Mouse (Mus musculus) liver, embryonic 14.5 days (tissue): Measurements from ENCODE around the gene Furin. TPM values are rescaled to one million over a fixed set of nuclear protein-coding genes. Genes with fewer than 3 reads are reported as not detected.

ENCODE experiments used
- ATAC-seq: fragments of 200-750 bp; cut with Nextera tagmentation; 2 replicates; pipeline ENCODE4 v1.8.0; 2017; ENCODE audit warnings: moderate number of reproducible peaks, mild to moderate bottlenecking, moderate library complexity; ENCODE audit not compliant: insufficient read depth
- DNase-seq, 3 experiments: peaks; one replicate each; pipeline ENCODE4 v3.0.0-alpha.2; 2012 to 2013; ENCODE audit warnings: low read depth in 3 of 3, low spot score in 3 of 3
- H3K27ac ChIP-seq: fragments of 300-500 bp; sonication (generic); 2 replicates; pipeline ENCODE4 v1.5.1; 2014; ENCODE audit warnings: moderate library complexity, mild to moderate bottlenecking, control low read depth, inconsistent platforms
- H3K27me3 ChIP-seq: fragments of 300-500 bp; sonication (generic); 2 replicates; pipeline ENCODE4 v1.6.1; 2014; ENCODE audit warnings: mild to moderate bottlenecking, low read length, moderate library complexity; ENCODE audit not compliant: control insufficient read depth, insufficient read depth
- H3K36me3 ChIP-seq: fragments of 300-500 bp; sonication (generic); replicated peaks from 2 replicates; pipeline ENCODE4 v1.6.1; 2014; ENCODE audit warnings: low read depth; ENCODE audit not compliant: control insufficient read depth, insufficient read depth
- H3K4me1 ChIP-seq, 2 experiments: fragments of 200-500 bp in 1 of 2; fragments of 300-500 bp in 1 of 2; sonication (generic) in 1 of 2; replicated peaks; 2 replicates each; pipeline ENCODE4 v1.6.1; 2012 to 2014; ENCODE audit warnings: antibody characterized with exemption in 1 of 2, inconsistent platforms in 1 of 2, low read length in 1 of 2; ENCODE audit not compliant: control insufficient read depth in 2 of 2, insufficient read depth in 2 of 2
- H3K4me2 ChIP-seq: fragments of 300-500 bp; sonication (generic); 2 replicates; pipeline ENCODE4 v1.6.1; 2014; ENCODE audit warnings: low read depth, mild to moderate bottlenecking, control low read depth, moderate library complexity
- H3K4me3 ChIP-seq, 2 experiments: fragments of 200-500 bp in 1 of 2; fragments of 300-500 bp in 1 of 2; sonication (generic) in 1 of 2; 2 replicates each; pipeline ENCODE4 v1.5.1; 2012 to 2014; ENCODE audit warnings: low read depth in 2 of 2, low read length in 2 of 2, mild to moderate bottlenecking in 2 of 2, control low read depth in 1 of 2, inconsistent platforms in 1 of 2, moderate library complexity in 1 of 2; ENCODE audit not compliant: insufficient read depth in 1 of 2
- H3K9ac ChIP-seq: fragments of 300-500 bp; sonication (generic); replicated peaks from 2 replicates; pipeline ENCODE4 v1.6.1; 2014; ENCODE audit warnings: mild to moderate bottlenecking, control low read depth, moderate library complexity
- H3K9me3 ChIP-seq: fragments of 300-500 bp; sonication (generic); 2 replicates; pipeline ENCODE4 v1.6.1; 2016; ENCODE audit warnings: low read length, mixed read lengths; ENCODE audit not compliant: control insufficient read depth
- CTCF ChIP-seq: IDR thresholded peaks from 2 replicates; pipeline ENCODE4 v1.5.1; 2016; ENCODE audit warnings: antibody characterized with exemption, low read depth, control low read depth
- EP300 ChIP-seq: IDR thresholded peaks from 2 replicates; pipeline ENCODE4 v1.6.1; 2016; ENCODE audit warnings: antibody characterized with exemption, low read depth
- WGBS: fragments of 180-500 bp; shearing (Covaris S2); extraction: QIAGEN DNeasy Blood & Tissue Kit; methylation state at CpG from one replicate; pipeline ENCODE4 v1.1.7; 2014; ENCODE audit not compliant: insufficient replicate concordance; 5-methylcytosine and 5-hydroxymethylcytosine counted together
- polyA plus RNA-seq, 2 experiments: library from polyadenylated mRNA; depleted of rRNA in 1 of 2; stranded (reverse) in 1 of 2; unstranded in 1 of 2; fragments of >200 nt; fragmentation: Nextera tagmentation in 1 of 2; extraction: Ambion mirVana in 1 of 2; gene quantifications; 2 replicates each; pipeline versions ENCODE4 v1.2.1 to v1.2.3; 2012 to 2014

The Furin gene
- polyA plus RNA-seq, 2 experiments = 3.8 to 6.0 TPM

DNA sequence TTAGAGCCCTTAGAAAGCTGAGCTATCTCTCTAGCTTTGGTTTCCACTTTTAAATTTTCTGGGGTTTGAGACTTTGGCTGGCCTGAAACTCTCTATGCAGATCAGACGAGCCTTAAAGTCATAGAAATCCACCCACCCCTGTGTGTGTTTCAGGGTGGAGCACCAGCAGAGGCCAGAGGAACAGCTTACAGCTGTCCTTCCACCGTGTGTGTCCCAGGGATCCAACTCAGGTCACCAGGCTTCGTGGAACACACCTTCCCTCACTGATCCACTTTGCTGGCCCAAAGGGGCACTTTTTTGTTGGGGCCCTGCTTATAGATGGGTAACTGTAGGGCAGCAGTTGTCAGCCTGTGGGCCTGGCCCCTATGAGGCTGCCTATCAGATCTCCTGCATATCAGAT, 31.0 kb downstream of the Furin start:
- ATAC-seq = no peak
- no peak overlapping the region for H3K27ac ChIP-seq
- no peak for TF ChIP-seq CTCF
- TF ChIP-seq EP300 = no peak
- peaks cover 23% of the 10 kb centered on the region for H3K27me3 ChIP-seq
- 36% methylated on average over 3 of the region's 3 CpGs for WGBS
- no peak overlapping the region for H3K9ac ChIP-seq
- no peaks in the 10 kb centered on the region for H3K9me3 ChIP-seq
- no peak for DNase-seq
- H3K4me2 ChIP-seq = no peak overlapping the region
- peaks cover 0 to 10% of the 10 kb centered on the region in 2 experiments; a peak in 2 of 4 replicates for H3K4me1 ChIP-seq
- no peaks in the 10 kb centered on the region for H3K36me3 ChIP-seq
- no peak overlapping the region for H3K4me3 ChIP-seq

DNA sequence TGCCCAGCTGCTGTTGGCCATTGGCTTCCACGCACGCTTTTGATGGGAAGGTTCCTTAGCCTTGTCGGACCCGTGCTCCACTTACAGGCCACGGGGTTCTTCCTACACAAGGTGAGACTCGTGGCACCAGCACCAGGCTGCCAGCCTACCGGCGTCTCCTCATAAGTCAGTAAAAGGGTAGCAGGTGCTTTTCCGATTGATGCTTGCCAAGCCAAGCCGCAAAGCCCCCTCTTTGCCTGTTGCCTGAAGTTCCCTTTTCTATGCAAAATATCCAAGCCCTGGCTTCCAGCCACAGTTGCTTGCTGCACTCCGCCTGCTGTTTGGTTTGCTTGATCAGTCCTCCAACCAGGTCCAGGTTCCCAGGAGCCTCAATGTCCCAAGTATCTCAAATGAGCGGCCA, 31.4 kb downstream of the Furin start:
- Histone ChIP-seq H3K4me2 (no peak overlapping the region), H3K9ac (no peak overlapping the region), H3K4me1 (peaks cover 0 to 10% of the 10 kb centered on the region in 2 experiments; a peak in 2 of 4 replicates), H3K27me3 (peaks cover 23% of the 10 kb centered on the region), H3K9me3 (no peaks in the 10 kb centered on the region), H3K4me3 (no peak overlapping the region), H3K27ac (no peak overlapping the region), H3K36me3 (no peaks in the 10 kb centered on the region)
- no peak for TF ChIP-seq EP300
- TF ChIP-seq CTCF = no peak
- no peak for ATAC-seq
- DNase-seq = no peak
- WGBS = 73% methylated on average over 12 of the region's 12 CpGs

DNA sequence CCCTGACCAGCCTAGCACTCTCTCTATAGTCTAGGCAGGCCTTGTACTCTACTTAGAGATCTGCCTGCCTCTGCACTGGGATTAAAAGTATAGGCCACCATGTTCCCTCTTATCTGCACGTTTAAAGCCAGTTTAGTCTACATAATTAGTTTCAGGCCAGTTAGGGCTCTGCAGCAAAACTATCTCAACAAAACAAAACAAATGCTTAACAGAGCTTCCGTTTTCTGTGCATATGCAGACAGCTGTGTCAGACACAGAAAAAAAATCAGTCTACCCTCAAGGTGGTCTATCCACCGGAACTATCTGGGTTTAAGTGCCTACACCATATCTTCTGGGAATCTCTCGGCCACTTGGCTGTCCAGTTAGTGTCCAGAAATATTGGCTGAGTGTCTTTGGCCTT, 31.9 kb downstream of the Furin start:
- no peak for ATAC-seq
- Histone ChIP-seq H3K9me3 (no peaks in the 10 kb centered on the region), H3K9ac (no peak overlapping the region), H3K4me2 (no peak overlapping the region), H3K36me3 (no peaks in the 10 kb centered on the region), H3K4me1 (peaks cover 0 to 10% of the 10 kb centered on the region in 2 experiments; a peak in 2 of 4 replicates), H3K27ac (no peak overlapping the region), H3K27me3 (peaks cover 23% of the 10 kb centered on the region), H3K4me3 (no peak overlapping the region)
- TF ChIP-seq EP300 = no peak
- no peak for TF ChIP-seq CTCF
- 56% methylated on average over 4 of the region's 4 CpGs for WGBS
- no peak for DNase-seq

DNA sequence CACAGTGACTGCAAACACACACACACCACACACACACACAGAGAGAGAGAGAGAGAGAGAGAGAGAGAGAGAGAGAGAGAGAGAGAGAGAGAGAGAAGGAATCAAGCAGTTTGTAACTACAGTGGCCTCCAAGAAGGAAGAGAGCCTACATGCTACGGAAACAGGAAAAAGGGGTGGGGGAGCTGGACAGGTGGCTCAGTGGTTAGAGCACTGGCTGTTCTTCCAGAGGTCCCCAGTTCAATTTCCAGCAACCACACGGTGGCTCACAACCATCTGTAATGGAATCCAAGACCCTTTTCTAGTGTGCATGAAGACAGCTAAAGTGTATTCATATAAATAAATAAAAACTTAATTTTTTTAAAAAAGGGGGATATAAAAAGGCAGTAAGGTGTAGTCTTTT, 32.6 kb downstream of the Furin start:
- WGBS = 41% methylated on average over 2 of the region's 2 CpGs
- H3K9ac ChIP-seq = no peak overlapping the region
- H3K4me3 ChIP-seq = no peak overlapping the region
- DNase-seq (no peak), ATAC-seq (no peak)
- no peaks in the 10 kb centered on the region for H3K36me3 ChIP-seq
- no peak overlapping the region for H3K4me2 ChIP-seq
- TF ChIP-seq EP300 (no peak), CTCF (no peak)
- H3K27ac ChIP-seq = no peak overlapping the region
- no peaks in the 10 kb centered on the region for H3K9me3 ChIP-seq
- peaks cover 23% of the 10 kb centered on the region for H3K27me3 ChIP-seq
- H3K4me1 ChIP-seq = peaks cover 0 to 10% of the 10 kb centered on the region in 2 experiments; a peak in 2 of 4 replicates

DNA sequence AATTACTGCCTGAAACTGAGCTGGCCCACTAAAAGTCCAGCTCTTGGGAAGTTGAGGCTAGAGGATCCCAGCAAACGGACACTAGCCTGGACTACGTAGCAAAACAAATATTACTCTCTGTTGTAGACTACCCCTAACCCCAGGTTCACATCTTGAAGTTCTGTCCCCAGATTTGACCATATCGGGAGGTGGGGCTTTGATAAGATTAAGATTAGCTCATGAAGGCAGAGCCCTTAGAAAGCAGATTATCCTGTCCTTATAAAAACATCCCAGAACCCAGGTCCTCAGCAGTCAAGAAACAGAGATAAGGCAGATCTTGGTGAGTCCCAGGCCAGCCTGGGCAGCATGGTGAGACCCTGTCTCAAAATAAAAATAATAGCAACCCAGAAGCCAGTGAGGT, 33.1 kb downstream of the Furin start:
- TF ChIP-seq CTCF (no peak), EP300 (no peak)
- DNase-seq (no peak), ATAC-seq (no peak)
- no peak overlapping the region for H3K4me2 ChIP-seq
- H3K9ac ChIP-seq = no peak overlapping the region
- no peak overlapping the region for H3K4me3 ChIP-seq
- H3K27me3 ChIP-seq = peaks cover 23% of the 10 kb centered on the region
- 49% methylated on average over 3 of the region's 3 CpGs for WGBS
- peaks cover 0 to 10% of the 10 kb centered on the region in 2 experiments; a peak in 2 of 4 replicates for H3K4me1 ChIP-seq
- H3K9me3 ChIP-seq = no peaks in the 10 kb centered on the region
- H3K36me3 ChIP-seq = no peaks in the 10 kb centered on the region
- H3K27ac ChIP-seq = no peak overlapping the region
